Mouse (Mus musculus): ENCODE results near the gene Mars.

DNA sequence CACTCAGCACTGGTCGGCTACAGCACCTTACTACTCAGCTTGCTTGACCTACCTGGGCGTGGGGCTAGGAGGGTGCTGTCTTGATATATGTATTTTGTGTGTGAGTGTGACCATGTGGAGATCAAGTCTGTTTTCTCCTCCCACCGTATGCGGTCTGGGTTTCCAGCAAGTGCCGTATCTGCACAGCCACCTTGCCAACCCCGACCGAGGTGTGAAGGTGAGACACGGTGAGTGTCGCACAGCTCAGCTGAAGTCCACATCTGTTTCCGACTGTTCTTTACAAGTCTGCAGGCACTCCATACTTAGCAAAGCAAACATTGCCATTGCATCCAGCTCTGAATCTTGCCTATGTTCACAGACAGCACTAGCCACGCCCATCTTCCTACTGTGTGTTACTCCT, 8.4 kb downstream of the Mars start:
- no peak for TF ChIP-seq POLR2A (IDR thresholded peaks at IDR 0.05; ENCODE audit: insufficient read depth, low read depth, low read length)
- no peak for TF ChIP-seq CTCF (IDR thresholded peaks at IDR 0.05; ENCODE audit: insufficient read depth, low read depth, low read length)

Measured in olfactory bulb, adult 2 months (tissue).